Mouse (Mus musculus) CH12F3 (cell line): ENCODE measurements around the gene Ankrd60.

ENCODE experiments used
- in situ Hi-C: fragments of 300-500 bp; cut with MboI; formaldehyde crosslinking; loops from 2 replicates; pipeline ENCODE4 v1.14.3; 2020; ENCODE audit warnings: low sequenced_read_pairs

The Ankrd60 gene

DNA sequence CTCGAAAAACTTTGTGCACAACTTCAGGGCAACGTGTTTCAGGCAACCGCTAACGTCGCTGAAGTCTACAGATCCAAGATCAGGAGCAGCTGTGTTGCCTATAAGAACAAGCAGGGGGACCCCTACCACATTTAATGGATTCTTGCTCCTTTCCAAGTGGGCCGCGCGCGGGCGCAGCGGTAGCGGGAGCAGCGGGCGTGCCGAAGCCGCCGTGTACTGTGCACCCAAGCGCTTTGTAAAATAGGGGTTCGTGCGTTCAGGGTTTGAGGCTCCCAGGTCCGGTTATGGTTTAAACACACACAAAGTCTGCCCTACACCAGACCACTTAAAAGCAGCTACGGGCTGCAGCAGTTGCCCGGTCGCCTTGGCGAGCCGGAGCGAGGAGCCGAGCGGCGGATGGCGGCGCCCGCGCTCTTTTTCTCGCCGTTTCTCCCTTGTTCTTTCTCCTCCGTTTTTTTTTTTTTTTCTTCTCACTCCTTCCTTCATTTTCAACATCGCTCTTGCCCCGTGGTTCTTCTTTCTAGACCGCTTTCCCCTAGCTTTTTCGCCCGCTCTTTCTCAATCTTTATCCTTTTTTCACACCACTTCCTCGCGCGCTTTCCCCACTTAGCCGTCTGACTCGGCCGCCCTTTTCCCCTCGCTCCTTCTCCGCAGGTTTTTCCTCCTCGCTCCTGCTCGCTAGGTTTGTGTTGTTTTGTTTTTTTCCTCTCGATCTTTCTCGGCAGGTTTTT, 7.4 kb upstream of the Ankrd60 start:
- in situ Hi-C loops: loop anchor here (25.0 kb wide), 1 partner anchor 1302 kb away; no protein-coding TSS in a partner anchor

DNA sequence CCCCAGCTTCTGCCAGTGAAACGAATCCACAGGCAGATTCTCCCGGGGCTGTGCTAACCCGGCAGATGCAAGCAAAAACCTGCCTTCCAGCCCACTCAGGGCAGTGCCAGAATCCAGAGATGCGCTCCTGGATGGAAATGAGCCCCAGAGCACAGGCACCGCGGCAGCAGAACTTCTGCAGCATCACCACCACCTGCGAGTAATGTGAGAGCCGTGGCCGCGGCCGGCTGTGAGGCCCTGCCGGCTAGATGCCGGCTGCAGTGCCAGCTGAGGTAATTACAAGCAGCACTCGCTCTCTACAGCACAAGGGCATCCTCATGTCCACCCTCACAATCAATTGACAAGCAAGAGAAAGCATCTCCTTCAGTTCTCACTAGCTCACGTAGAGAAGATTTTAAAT, 6.2 kb upstream of the Ankrd60 start:
- in situ Hi-C loops: loop anchor here (25.0 kb wide), 1 partner anchor 1303 kb away; no protein-coding TSS in a partner anchor

DNA sequence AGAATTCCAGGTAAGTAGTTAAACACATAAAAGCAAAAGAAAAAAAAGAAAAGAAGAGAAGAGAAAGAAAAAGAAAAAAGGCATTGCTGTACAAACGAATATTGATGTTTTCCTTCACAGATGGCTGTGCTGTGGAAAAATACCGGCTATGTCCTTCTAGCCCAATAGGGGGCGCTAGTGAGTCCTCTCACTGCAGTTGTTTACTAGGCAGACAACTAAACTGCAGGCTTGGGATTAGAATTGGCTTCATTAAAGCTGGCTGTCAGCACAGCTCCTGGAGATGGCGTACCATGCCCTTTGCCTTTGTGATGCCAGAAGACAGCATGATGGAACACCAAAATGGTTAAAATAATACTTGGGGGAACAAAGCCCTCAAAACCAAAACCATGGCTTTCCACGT, 5.3 kb upstream of the Ankrd60 start:
- in situ Hi-C loops: loop anchor here (25.0 kb wide), 1 partner anchor 1304 kb away; no protein-coding TSS in a partner anchor

DNA sequence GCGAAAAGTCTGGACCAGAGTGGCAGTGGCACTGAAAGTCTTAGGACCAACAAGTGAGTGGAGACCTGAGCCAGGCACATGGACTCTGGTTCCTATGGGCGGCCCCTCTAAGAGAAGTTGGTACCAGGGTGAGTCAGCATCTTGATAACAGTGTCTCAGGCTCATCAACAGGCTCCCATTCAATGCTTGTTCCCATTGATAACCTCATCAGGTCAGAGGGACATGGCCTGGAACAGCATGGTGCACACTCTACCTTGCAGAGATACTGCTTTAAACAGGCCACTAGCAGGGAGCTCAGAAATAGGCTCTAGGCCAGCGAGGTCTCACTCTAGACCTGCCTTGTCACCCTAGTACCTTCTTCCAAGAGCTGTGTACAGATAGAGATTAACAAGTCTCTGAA, 4.7 kb upstream of the Ankrd60 start:
- in situ Hi-C loops: loop anchor here (25.0 kb wide), 1 partner anchor 1304 kb away; no protein-coding TSS in a partner anchor

DNA sequence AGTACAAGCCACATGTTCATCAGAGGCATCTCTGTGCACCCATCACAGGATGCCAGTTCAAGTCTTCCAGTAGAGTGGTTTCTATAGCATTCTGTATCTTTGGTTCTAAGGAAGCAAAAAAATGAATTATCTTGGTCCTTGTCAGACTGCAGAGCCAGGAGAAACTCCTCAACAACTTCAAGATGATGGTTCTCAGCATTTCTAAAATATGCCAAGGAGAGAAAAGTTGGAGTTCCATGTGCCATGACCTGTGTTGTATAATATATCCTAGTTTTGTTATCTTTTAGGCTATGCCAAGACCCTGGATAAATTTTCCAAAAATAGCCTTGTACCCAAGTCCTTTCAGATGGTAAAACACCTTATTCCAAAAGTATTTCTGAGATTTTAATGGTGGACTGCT, 2.9 kb upstream of the Ankrd60 start:
- in situ Hi-C loops: loop anchor here (25.0 kb wide), 1 partner anchor 1306 kb away; no protein-coding TSS in a partner anchor

DNA sequence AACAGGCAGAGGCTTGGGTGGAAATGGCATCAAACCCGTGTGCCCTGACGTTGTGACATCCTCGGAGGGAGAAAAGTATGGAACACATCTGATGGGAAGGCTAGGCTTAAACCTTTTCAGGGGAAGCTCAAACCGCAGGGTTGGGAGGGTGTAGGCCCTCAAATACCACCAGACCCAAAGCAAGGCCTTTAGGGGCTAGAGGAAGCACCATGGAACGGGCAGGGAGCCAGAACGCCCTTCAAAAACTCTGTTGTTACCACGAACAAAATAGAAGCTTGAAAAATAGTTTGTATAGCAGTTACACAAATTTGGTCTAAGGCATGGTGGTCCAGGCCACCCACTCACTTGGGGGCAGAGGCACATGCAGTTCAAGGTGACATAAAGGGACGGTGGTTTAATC, 430 bp upstream of the Ankrd60 start:
- in situ Hi-C loops: loop anchor here (25.0 kb wide), 1 partner anchor 1309 kb away; no protein-coding TSS in a partner anchor

DNA sequence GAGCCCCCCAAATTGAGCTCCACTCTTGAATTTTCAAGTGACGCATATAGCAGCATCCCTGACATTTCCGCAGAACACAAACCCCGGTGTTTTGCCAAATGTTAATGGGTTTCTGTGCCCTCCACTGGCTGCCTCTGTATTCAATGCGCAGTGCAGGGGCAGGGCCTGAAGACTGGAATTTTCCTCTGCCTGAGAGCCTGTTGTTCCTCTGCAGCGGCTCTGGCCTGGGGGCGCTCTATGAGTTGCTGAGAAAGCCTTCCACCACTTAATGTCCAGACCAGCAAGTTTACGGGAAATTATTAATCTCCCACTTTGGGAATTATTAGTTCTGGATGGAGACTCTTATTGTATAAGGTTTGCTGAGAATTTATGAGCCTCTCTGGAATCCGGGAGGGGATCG, 14.0 kb downstream of the Ankrd60 start:
- in situ Hi-C loops: loop anchor here (10.0 to 25.0 kb wide), 2 partner anchors 459 to 577 kb away; partner anchors contain the start of gene Spo11

DNA sequence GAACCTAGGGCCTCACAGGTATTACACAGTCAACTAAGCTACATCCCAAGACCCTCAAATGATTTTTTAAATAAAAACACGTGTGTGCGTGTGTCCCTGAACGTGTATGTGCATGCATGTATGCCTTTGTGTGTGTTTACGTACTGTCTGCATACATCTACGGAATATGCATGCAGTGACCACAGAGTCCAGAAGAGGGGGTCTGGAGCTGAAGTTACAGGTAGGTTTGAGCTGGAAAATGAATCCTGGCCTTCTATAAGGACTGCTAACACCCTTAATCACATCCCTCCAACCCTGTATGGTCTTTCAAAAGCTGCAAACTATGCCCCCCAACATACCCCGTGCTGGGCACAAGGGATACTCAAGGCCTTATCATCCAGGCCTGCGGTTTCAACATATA, 14.8 kb downstream of the Ankrd60 start:
- in situ Hi-C loops: loop anchor here (10.0 to 25.0 kb wide), 2 partner anchors 459 to 576 kb away; partner anchors contain the start of gene Spo11

DNA sequence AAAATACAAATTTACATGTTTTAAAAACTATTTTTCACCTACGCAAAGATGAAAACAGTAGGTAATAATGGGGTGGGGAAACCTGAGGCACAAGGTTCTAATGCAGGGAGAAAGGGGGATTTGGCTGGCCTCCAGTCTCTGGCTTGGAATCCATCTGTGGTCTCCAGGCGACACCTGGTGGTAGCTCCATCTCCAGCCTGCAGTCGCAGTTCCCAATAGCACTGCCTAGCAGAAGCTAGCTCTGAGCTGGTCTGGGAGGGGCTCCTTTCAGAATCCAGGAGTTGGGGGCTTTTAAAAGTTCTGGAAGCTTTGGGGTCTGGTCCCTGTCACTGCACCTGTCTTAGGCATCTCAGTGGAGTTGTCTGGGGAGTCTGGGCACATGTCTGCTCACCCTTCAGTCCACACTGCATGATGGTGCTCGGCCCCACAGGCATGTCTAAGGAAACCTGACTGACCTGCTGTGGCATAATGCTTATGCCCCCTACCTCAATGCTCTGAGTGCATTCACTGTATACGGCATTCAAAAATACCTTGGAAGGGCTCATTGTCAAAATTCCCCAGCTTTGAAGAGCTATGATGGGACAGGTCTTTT, 16.2 kb downstream of the Ankrd60 start:
- in situ Hi-C loops: loop anchor here (10.0 to 25.0 kb wide), 2 partner anchors 457 to 575 kb away; partner anchors contain the start of gene Spo11

DNA sequence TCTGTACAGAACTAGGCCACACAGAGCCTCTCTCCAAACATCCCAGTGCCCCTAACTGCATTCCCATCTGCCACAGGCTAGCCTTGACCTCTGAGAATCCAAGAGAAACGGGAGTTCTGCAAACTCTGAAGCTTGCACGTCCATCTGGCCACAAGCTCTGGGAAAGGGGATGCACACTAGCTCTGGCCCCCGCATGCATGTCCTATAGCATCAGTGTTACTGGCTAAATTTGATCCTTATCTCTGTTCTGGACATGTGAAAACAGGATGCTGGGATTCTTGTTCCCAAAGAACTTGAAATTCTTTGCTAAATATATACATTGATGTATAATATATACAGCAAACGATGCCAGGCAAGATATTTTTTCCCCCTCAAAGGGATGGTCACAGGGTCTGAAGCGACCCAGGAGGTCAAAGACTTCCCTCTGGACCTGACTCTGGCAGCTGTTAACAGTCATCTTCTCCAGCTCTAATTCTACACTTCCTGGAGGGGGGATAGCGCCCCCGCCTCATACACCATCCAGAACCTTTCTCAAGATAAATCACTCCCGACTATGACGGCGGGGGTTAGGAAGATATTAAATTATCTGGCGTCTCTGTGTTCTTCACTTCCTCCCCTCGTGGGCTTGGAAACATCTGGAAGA, 19.3 kb downstream of the Ankrd60 start:
- in situ Hi-C loops: loop anchor here (25.0 kb wide), 1 partner anchor 572 kb away; the partner anchor contains the start of gene Spo11

DNA sequence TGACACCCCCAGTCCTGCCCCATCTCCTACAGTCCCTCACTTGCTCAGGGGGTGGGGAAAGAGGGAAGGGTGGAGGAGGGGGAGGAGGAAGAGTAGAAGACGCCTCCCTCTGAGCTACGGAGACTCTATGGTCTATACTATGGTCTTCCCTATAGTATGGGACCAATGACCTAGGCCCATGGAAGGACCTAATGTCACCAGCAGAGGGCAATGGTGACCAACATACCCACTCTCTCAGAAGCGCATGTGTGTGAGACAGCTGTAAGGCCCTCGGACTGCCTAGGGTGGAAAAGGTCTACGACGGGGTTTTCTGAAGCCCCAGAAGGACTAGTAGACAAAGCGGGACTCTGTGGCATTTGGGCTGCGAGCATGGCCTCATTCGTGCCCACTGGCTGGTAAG, 24.3 kb downstream of the Ankrd60 start:
- in situ Hi-C loops: loop anchor here (25.0 kb wide), 1 partner anchor 567 kb away; the partner anchor contains the start of gene Spo11

DNA sequence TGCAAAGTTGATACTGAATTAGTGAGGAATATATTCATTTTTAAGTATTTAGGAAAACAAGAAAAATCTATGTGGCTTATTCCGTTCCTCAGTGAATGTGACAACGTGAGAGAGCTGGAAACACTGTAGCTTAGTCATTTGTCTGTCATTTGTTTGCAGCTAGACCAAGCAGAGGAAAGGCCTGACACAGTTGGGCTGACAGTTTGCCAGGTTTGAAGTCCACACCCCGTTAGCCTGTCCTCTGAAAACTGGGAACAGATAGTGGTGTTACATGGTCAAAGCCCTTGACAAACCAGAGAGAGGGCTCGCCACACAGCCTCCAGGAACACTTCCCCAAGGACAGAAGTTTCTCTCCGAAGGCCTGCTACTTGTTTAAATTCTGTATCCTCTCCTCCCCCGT, 27.5 kb downstream of the Ankrd60 start:
- in situ Hi-C loops: loop anchor here (25.0 kb wide), 1 partner anchor 563 kb away; the partner anchor contains the start of gene Spo11

DNA sequence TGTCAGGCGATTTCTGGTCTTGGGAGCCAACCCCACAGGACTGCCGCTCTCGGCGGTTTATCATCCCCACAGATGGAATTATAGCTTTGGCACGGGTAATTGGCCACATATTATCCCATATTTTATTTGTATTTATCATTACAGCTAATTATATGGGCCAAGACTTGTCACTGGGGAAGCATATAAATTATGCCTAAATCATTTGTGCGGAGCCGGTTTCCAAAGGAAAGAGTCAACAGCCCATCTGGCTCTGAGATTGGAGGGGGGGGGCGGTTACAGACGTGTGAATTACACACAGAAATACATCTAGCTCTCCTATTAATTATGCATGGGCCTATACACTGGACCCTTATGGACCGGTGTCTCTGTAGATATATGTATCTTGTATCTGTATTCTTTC, 28.9 kb downstream of the Ankrd60 start:
- in situ Hi-C loops: no loop called here

DNA sequence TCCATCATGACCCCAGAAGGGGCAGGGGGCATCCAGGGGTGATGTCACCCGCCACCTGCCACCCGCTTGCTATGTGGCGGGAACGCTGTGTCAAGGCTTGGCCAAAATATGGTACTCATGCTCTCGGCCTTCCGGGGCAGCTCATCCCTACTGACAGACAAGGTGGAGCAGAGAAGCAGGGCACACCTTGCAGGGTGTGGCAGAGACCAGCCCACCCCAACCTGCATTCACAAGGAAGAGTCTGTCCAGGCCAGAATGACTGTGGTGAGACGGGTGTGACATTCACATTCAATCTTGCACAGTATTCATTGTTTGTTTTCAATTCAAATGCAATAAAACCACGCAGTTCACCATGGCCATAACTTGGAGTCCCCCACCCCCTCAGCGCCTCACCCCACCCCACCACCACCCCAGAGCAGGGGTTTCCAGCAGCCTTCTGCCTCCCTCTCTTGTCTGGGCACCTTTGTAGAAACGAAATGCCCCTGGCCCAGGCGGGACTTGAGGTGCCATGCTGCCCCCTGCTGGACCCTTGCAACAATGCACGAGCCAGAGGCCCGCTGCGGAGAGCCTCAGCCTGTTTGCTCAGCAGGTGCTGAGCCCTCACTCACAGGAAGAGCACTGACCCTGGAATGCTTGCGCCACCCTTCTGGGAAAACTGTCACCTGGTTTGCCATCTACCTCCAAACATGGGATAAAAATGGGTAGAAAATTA, 32.0 kb downstream of the Ankrd60 start:
- in situ Hi-C loops: no loop called here

DNA sequence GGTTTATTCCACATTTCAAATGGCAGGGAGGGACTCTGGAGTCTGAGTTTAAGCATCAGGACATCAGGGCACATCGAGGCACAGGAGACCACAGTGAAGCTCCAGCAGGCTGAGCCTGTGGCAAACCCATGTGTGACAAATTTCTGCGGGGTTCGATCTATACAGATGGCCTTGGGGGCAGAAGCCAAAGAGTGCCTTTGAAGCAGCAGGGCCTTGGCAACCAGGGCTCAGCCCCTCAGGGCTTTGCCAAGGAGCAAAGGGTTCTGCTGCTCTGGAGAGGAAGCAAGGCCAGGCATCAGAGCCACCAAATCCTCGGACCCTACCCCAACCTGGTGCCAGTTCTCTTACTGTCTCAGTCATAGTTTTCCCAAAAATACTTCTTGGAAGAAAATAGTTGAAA, 35.4 kb downstream of the Ankrd60 start:
- in situ Hi-C loops: no loop called here

DNA sequence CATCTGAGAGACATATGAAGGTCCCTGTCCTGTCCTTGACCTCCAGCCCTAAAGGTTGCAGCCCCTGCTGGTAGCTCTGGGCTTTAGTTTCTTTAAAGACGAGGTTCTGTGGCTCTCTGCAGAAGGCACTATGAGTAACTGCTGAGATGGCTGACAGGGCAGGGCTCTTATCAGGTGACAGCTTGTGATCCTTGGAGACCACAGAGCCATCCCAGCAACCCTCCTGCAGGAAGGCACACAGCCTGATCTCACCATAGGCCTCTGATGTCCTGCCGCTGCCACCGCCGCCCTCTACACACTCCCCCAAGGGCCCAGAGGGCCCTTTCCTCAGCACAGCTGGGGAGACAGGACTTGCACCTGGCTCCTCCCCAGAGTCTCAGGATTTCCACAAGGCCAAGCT, 36.4 kb downstream of the Ankrd60 start:
- in situ Hi-C loops: no loop called here

DNA sequence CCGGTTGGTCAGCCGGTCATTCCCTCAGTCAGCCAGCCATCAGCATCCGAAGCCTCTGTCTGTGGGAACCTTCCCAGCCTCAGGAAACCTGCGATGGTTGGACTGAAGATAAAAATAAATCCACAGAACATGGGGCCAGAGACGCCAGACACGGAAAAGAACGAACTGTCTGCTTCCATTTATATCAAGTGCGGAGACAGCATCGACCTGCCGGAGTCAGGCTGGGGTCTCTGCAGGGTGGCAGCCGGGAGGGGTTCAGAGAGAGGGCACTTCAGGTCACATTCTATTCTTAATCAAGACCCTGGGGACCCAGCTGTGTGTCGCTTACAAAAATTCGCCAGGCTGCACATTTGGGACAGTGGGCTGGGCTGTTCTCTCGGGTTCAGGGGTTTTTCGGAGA, 38.4 kb downstream of the Ankrd60 start:
- in situ Hi-C loops: no loop called here

DNA sequence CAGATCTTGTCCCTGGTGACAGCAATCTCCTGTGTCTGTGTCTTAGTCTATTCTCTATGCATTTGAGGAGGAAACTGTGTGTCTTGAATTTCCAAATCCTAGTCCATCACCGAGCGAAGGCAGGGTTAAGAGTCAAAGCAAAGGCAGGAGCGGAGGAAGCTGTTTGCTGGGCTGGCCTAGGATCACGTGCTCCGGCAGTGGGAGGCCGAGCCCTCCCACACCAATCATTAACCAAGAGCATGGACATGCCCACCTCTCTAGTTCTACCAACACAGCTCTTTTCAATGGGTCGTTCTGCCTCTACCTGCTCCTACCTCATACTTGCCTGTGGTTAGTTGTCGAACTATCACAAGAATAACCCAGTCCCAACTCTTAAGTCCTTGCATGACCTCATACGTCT, 42.3 kb downstream of the Ankrd60 start:
- in situ Hi-C loops: no loop called here

DNA sequence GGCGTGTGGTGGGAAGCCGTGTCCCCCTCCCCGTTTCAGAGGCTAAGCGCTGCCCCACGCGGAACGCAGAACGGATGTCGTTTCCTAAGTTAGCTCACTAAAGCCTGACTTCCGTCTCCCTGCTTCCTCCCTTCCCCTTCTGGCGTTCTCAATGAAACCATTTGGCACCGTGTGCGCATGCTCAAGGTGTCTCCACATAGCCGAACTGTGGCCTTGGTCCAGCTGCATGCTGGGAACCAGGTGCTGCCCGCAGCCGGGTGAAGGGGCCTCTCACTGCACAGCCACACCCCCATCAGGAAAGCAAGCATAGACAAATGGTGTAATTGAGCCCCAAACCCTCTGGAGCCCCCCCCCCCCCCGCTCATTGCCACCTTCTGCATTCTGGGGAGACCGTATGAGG, 42.8 kb downstream of the Ankrd60 start:
- in situ Hi-C loops: no loop called here

DNA sequence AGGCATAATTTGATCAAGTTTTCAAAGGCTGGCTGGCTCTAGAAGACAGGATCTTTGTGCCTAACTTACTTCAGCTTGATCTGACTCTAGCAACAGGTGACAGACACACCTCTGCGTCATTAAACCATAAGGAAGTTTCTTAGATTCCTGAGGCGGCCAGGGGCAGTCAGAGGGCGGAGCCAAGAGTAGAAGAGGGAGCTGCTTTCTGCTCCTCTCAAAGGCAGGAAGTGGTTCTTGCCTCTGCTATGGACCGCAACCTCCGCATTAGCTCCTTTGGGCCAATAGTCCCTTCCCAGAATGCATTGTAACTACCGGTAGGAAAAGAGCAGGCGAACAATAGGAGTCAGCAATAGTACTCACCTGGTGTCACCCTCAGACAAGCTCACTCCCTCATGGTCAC, 43.6 kb downstream of the Ankrd60 start:
- in situ Hi-C loops: no loop called here
